Mouse (Mus musculus): ENCODE data around the gene Rptor. TPM values are rescaled to one million over a fixed set of nuclear protein-coding genes. Genes with fewer than 3 reads are reported as not detected.

Rptor gene
- polyA plus RNA-seq, 1 experiment = 24.5 TPM

GRCm38 (mm10) chr11:119933819-119934583 is 331.3 kb downstream of the Rptor start:
- no peak overlapping the region for H3K27ac ChIP-seq (replicated peaks; ENCODE audit: low read depth, low read length)
- peaks cover 4% of the 10 kb centered on the region for H3K4me1 ChIP-seq (ENCODE audit: control insufficient read depth, insufficient read depth, insufficient read length, low read length)

GRCm38 (mm10) chr11:119934773-119935172 is 332.1 kb downstream of the Rptor start:
- H3K27ac ChIP-seq (replicated peaks; ENCODE audit: low read depth, low read length) = no peak overlapping the region
- no peak overlapping the region for H3K4me3 ChIP-seq (ENCODE audit: insufficient read depth, low read depth, low read length)
- H3K4me1 ChIP-seq (ENCODE audit: control insufficient read depth, insufficient read depth, insufficient read length, low read length) = peaks cover 4% of the 10 kb centered on the region

More at GRCm38 (mm10) chr11:119933819-119934583, 331.3 kb downstream of the Rptor start:
- no peak overlapping the region for H3K4me3 ChIP-seq (ENCODE audit: insufficient read depth, low read depth, low read length)

GRCm38 (mm10) chr11:119935457-119935856 is 332.8 kb downstream of the Rptor start:
- Histone ChIP-seq H3K4me1 (ENCODE audit: control insufficient read depth, insufficient read depth, insufficient read length, low read length) (peaks cover 4% of the 10 kb centered on the region), H3K27ac (replicated peaks; ENCODE audit: low read depth, low read length) (no peak overlapping the region), H3K4me3 (ENCODE audit: insufficient read depth, low read depth, low read length) (no peak overlapping the region)

- Histone ChIP-seq H3K27ac (replicated peaks; ENCODE audit: low read depth, low read length) (no peak overlapping the region), H3K4me3 (ENCODE audit: insufficient read depth, low read depth, low read length) (no peak overlapping the region), H3K4me1 (ENCODE audit: control insufficient read depth, insufficient read depth, insufficient read length, low read length) (peaks cover 4% of the 10 kb centered on the region)
Observed at GRCm38 (mm10) chr11:119936456-119936855, 333.8 kb downstream of the Rptor start.

- Histone ChIP-seq H3K4me3 (ENCODE audit: insufficient read depth, low read depth, low read length) (no peak overlapping the region), H3K27ac (replicated peaks; ENCODE audit: low read depth, low read length) (no peak overlapping the region), H3K4me1 (ENCODE audit: control insufficient read depth, insufficient read depth, insufficient read length, low read length) (peaks cover 4% of the 10 kb centered on the region)
Observed at GRCm38 (mm10) chr11:119937216-119937615, 334.5 kb downstream of the Rptor start.

GRCm38 (mm10) chr11:119937772-119938502 is 335.2 kb downstream of the Rptor start:
- no peak overlapping the region for H3K27ac ChIP-seq (replicated peaks; ENCODE audit: low read depth, low read length)
- peaks cover 4% of the 10 kb centered on the region for H3K4me1 ChIP-seq (ENCODE audit: control insufficient read depth, insufficient read depth, insufficient read length, low read length)
- H3K4me3 ChIP-seq (ENCODE audit: insufficient read depth, low read depth, low read length) = no peak overlapping the region

- H3K27ac ChIP-seq (replicated peaks; ENCODE audit: low read depth, low read length) = no peak overlapping the region
- no peak overlapping the region for H3K4me3 ChIP-seq (ENCODE audit: insufficient read depth, low read depth, low read length)
- H3K4me1 ChIP-seq (ENCODE audit: control insufficient read depth, insufficient read depth, insufficient read length, low read length) = peaks cover 9% of the 10 kb centered on the region
Observed at GRCm38 (mm10) chr11:119939073-119939710, 336.5 kb downstream of the Rptor start.

GRCm38 (mm10) chr11:119939711-119940106 is 337.0 kb downstream of the Rptor start:
- Histone ChIP-seq H3K27ac (replicated peaks; ENCODE audit: low read depth, low read length) (no peak overlapping the region), H3K4me3 (ENCODE audit: insufficient read depth, low read depth, low read length) (no peak overlapping the region), H3K4me1 (ENCODE audit: control insufficient read depth, insufficient read depth, insufficient read length, low read length) (peaks cover 10% of the 10 kb centered on the region)

GRCm38 (mm10) chr11:119940142-119940541 is 337.4 kb downstream of the Rptor start:
- no peak overlapping the region for H3K4me3 ChIP-seq (ENCODE audit: insufficient read depth, low read depth, low read length)
- H3K27ac ChIP-seq (replicated peaks; ENCODE audit: low read depth, low read length) = no peak overlapping the region
- H3K4me1 ChIP-seq (ENCODE audit: control insufficient read depth, insufficient read depth, insufficient read length, low read length) = peaks cover 11% of the 10 kb centered on the region

- Histone ChIP-seq H3K4me1 (ENCODE audit: control insufficient read depth, insufficient read depth, insufficient read length, low read length) (peaks cover 17% of the 10 kb centered on the region), H3K4me3 (ENCODE audit: insufficient read depth, low read depth, low read length) (no peak overlapping the region; the same call in 1 of the 2 replicates), H3K27ac (replicated peaks; ENCODE audit: low read depth, low read length) (no peak overlapping the region)
Observed at GRCm38 (mm10) chr11:119941794-119942193, 339.1 kb downstream of the Rptor start.

GRCm38 (mm10) chr11:119942201-119942726 is 339.6 kb downstream of the Rptor start:
- Histone ChIP-seq H3K27ac (replicated peaks; ENCODE audit: low read depth, low read length) (no peak overlapping the region), H3K4me1 (ENCODE audit: control insufficient read depth, insufficient read depth, insufficient read length, low read length) (peaks cover 17% of the 10 kb centered on the region), H3K4me3 (ENCODE audit: insufficient read depth, low read depth, low read length) (peak overlapping the region; percentile 64)

- Histone ChIP-seq H3K4me1 (ENCODE audit: control insufficient read depth, insufficient read depth, insufficient read length, low read length) (peaks cover 20% of the 10 kb centered on the region), H3K27ac (replicated peaks; ENCODE audit: low read depth, low read length) (peak within 1 kb of the TSS; percentile 56), H3K4me3 (ENCODE audit: insufficient read depth, low read depth, low read length) (peak within 1 kb of the TSS; percentile 89)
Observed at GRCm38 (mm10) chr11:119942727-119943427, 340.2 kb downstream of the Rptor start, which contains the start of gene Baiap2. TSS of gene Baiap2 (plus strand) at chr11:119942763.

GRCm38 (mm10) chr11:119943428-119943988 is 340.8 kb downstream of the Rptor start:
- H3K4me1 ChIP-seq (ENCODE audit: control insufficient read depth, insufficient read depth, insufficient read length, low read length) = peaks cover 23% of the 10 kb centered on the region
- peak overlapping the region; percentile 56; the same call in 1 of the 2 replicates for H3K27ac ChIP-seq (replicated peaks; ENCODE audit: low read depth, low read length)
- peak overlapping the region; percentile 89 for H3K4me3 ChIP-seq (ENCODE audit: insufficient read depth, low read depth, low read length)

GRCm38 (mm10) chr11:119945343-119945742 is 342.6 kb downstream of the Rptor start:
- H3K27ac ChIP-seq (replicated peaks; ENCODE audit: low read depth, low read length) = no peak overlapping the region
- H3K4me1 ChIP-seq (ENCODE audit: control insufficient read depth, insufficient read depth, insufficient read length, low read length) = peaks cover 35% of the 10 kb centered on the region
- H3K4me3 ChIP-seq (ENCODE audit: insufficient read depth, low read depth, low read length) = no peak overlapping the region
